Mouse (Mus musculus): Measurements from ENCODE around the gene Hist1h3b. TPM values are rescaled to one million over a fixed set of nuclear protein-coding genes. Genes with fewer than 3 reads are reported as not detected.

Gene Hist1h3b
- total RNA-seq, 2 experiments from 2014 or later: 7.6 to 9.4 TPM

GRCm38 (mm10) chr13:23738041-23738440, 14.0 kb upstream of the Hist1h3b start:
- no peak for DNase-seq (ENCODE audit: low spot score in 2 of 2)

- DNase-seq (ENCODE audit: low spot score in 2 of 2): peak; percentile 76 to 89
Observed at GRCm38 (mm10) chr13:23738677-23739068, 13.4 kb upstream of the Hist1h3b start, which contains the start of gene Hist1h1c. Hist1h1c (plus strand) TSS chr13:23738808.

DNA sequence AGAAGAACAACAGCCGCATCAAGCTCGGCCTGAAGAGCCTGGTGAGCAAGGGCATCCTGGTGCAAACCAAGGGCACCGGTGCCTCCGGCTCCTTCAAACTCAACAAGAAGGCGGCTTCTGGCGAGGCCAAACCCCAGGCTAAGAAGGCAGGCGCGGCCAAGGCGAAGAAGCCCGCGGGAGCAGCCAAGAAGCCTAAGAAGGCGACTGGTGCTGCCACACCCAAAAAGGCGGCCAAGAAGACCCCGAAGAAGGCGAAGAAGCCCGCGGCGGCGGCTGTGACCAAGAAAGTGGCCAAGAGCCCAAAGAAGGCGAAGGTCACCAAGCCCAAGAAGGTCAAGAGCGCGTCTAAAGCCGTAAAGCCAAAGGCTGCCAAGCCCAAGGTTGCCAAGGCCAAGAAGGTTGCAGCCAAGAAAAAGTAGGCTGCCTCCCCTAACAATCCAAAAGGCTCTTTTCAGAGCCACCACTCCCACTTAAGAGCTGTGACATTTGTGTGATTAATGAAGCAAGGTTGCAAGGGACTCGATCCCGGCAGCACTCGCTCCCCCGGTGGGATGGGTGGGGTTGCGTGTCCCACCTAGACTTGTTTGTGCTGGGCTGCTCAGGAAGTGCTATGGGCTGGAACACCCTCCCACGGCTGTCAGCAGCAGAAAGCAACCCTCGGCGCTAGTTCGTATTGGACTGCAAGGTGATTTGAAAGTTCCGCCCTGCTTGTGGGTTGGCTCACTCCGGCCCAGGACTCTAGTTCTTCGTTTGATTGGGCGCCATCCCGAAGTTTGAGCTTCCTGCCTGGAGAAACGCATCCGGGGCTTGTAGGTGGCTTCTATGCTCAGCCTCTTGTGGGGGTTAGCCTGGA, 12.8 kb upstream of the Hist1h3b start:
- DNase-seq (ENCODE audit: low spot score in 2 of 2): peak; percentile 94 to 98

GRCm38 (mm10) chr13:23739922-23740252, 12.2 kb upstream of the Hist1h3b start:
- DNase-seq (ENCODE audit: low spot score in 2 of 2): no peak

DNA sequence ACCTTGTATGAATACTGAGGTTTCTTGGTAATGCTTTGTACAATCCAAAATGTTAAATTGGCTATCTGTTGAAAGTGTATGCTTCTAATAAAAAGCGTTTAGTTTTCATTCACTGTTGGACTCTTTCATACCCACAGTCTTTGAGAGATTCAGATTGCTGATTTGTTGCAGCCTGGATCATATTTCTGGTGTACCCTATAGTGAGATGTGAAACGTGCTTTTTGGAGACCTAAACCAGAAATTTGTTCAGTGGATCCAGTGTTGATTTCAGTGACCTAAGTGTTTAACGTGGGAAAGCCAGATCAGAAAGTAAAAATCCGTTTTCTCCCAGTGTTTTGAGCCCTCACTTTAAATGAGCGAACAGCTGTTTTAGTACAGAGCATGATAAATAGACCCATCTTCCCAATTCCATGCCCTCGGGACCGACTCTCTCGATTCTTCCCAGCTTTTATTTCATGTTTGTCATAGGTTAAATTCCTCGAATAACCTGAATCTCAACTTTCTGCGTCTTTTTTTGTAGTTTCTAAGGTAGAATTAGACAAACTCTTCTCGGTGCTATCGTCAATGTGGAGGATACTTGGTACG, 11.7 kb upstream of the Hist1h3b start:
- no peak for DNase-seq (ENCODE audit: low spot score in 2 of 2)

DNA sequence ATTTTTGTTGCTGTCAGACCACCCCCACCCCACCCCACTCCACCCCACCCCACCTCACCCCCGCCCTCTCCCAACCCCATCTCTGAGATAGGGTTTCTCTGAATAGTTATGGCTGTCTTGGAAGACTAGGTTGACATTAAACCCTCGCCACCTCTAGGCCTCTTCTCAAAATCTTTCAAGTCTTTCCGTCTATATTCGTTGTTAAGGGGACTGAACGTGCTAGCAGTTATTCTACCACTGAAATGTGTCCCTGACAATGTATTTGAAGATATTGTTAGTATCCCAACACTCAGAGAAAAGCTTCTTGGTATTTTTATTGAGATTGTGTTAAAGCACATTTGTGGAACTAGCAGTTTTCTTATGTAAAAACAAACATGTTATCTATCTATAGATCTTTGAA, 11.2 kb upstream of the Hist1h3b start:
- no peak for DNase-seq (ENCODE audit: low spot score in 2 of 2)

DNA sequence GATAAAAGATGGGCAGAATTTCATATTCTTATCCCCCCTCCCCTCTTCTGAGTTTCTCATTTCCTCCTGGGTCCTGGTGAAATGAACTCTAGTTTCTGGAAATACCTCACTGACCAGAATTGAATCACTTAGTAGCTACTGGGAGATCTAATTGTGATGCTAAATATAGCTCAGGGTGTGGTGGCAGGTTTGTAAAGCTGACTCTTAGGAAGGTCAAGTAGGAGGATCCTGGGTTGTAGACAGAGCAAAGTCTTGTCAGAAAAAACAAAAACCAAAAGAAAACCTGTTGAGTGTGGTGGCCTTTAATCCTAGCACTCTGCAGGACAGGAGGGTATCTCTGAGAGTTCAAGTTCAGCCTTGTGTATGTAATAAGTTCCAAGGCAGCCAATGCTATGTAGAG, 10.1 kb upstream of the Hist1h3b start:
- DNase-seq (ENCODE audit: low spot score in 2 of 2): no peak

GRCm38 (mm10) chr13:23743215-23743614, 8.9 kb upstream of the Hist1h3b start:
- DNase-seq (ENCODE audit: low spot score in 2 of 2): no peak

- DNase-seq (ENCODE audit: low spot score in 2 of 2): no peak
Observed at GRCm38 (mm10) chr13:23743963-23744362, 8.1 kb upstream of the Hist1h3b start.

DNA sequence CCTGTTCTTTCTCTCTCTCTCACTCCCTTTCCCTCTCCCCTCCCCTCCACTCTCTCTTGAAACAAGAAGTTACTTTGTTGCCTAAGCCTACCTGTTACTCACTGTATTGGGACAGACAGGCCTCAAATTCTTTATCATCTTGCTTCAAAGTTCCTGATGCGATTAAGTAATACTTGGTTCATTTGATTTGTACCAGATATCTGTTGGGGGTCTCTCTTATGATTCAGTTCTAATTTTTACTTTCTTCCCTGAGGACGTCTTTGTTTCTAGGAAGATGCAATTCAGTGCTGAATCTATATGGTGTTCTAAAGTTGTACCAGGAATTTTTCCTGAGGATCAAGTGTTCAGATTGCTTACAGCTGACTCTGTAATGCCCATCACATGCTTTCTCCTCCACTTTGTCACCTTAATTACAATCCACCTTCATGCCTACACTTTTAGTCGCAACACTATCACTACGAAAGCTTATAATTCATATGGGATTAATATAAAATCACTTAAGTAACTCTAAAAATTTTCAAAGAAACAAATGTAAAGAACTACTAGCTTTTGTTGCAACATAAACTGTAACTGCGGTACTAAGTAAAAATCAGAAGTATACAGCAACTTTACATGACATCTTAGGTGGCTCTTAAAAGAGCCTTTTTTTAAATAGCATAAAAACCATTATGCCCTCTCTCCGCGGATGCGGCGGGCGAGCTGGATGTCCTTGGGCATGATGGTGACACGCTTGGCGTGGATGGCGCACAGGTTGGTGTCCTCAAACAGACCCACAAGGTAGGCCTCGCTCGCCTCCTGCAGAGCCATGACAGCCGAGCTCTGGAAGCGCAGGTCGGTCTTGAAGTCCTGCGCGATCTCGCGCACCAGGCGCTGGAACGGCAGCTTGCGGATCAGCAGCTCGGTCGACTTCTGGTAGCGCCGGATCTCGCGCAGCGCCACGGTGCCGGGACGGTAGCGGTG, 7.4 kb upstream of the Hist1h3b start:
- no peak for DNase-seq (ENCODE audit: low spot score in 2 of 2)

DNA sequence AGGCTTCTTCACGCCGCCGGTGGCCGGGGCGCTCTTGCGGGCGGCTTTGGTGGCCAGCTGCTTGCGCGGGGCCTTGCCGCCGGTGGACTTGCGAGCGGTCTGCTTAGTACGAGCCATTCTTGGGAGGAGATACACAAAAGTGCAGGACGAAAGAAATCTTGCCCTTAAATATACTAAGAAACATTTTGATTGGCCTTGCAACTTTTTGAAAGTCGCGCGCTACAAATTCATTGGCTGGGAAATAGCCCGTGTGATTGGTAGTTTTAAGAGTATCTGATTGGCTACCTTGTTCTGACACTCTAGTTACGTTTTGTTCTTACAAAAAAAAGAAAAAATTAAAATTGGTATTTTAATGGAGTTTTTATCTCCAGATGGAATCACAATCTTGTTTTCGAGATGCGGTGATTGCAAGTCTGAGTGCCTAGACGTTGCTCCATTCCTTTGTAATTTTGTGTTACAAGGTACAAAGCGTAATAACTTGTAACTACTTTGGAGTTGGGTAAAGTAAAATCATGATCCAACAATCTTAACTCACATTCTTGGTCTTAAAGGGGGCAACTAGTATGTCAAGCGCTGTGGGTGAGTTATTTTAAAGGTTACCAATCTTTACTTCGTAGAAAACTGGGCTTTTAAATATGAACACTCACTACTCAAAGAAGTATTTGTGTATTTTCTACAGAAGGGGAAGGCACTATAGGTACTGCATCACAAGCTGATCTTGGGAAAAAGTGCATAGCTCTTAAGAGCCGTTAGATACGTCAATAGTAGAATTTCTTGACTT, 6.5 kb upstream of the Hist1h3b start, which contains the start of gene Hist1h3c:
Hist1h3c (minus strand) TSS at position 222 of the 781 bp plus-strand sequence.
- DNase-seq (ENCODE audit: low spot score in 2 of 2): peak; percentile 64 to 92

DNA sequence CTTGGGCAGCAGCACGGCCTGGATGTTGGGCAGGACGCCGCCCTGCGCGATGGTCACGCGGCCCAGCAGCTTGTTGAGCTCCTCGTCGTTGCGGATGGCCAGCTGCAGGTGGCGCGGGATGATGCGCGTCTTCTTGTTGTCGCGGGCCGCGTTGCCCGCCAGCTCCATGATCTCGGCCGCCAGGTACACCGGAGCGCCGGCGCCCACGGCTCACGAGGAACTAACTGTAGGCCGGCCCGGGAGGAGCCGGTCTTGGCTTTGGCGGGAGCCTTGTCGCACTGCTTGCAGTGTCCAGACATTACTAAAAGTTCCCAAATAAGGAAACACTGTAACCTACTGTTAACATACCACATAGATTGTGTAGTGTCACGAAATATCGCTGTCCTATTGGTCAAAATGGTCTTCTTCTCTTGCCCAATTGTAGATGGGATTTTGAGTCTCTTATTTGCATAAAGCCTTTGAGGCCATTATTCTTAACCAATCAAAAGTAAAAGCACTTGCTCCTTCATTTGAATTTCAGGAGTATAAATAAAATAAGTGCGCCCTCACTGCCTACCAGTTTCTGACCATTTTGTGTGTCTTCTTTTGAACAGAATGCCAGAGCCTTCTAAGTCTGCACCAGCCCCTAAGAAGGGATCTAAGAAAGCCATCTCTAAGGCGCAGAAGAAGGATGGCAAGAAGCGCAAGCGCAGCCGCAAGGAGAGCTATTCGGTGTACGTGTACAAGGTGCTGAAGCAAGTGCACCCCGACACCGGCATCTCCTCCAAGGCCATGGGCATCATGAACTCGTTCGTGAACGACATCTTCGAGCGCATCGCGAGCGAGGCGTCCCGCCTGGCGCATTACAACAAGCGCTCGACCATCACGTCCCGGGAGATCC, 5.6 kb upstream of the Hist1h3b start, which contains the start of gene Hist1h2bb:
Hist1h2bb (plus strand) TSS at position 534 of the 880 bp plus-strand sequence.
- DNase-seq (ENCODE audit: low spot score in 2 of 2): peak; percentile 73 to 91

GRCm38 (mm10) chr13:23747081-23747891, 4.8 kb upstream of the Hist1h3b start:
- DNase-seq (ENCODE audit: low spot score in 2 of 2): no peak

DNA sequence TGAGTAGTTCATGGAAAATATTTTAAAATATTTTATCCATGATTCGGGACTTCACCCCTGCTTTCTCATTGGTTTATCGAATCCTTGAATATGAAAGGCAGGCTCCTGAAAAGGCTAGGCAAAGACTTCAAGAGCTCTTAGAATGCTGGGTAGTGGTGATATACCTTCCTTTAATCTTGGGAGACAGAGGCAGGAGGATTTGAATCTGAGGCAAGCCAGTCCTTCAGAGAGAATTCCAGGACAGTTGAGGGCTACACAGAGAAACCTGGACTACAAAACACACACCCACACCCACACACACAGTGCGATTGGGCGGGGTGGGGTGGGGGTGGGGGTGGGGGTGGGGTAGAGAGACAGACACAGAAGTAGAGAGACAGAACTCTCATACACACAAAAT, 4.2 kb upstream of the Hist1h3b start:
- DNase-seq (ENCODE audit: low spot score in 2 of 2): no peak

DNA sequence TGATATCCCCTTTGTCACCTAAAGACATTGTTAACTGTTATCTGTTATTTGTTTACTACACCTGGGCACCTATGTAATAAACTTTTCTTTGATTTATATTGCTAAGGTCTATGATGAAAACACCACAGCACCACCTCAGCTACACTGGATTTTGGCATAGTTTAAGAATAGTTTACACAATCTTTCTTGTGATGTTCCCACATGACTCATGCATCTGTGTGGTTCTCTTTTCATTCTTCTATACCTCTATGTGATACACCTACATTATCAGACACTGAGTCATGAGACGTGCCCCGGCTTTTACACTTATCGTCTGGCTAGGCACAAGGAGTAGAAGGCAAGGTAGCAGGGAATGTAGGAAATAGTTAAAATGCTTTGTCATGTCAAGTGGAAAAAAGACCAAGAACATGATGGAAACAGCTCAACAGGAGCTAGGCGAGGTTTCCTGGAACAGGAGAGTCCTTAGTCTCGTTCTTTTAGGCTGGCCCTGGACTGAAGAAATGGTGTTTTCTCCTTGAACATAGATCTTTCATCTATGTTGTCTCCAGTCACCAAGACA, 2.4 kb upstream of the Hist1h3b start:
- no peak for DNase-seq (ENCODE audit: low spot score in 2 of 2)

DNA sequence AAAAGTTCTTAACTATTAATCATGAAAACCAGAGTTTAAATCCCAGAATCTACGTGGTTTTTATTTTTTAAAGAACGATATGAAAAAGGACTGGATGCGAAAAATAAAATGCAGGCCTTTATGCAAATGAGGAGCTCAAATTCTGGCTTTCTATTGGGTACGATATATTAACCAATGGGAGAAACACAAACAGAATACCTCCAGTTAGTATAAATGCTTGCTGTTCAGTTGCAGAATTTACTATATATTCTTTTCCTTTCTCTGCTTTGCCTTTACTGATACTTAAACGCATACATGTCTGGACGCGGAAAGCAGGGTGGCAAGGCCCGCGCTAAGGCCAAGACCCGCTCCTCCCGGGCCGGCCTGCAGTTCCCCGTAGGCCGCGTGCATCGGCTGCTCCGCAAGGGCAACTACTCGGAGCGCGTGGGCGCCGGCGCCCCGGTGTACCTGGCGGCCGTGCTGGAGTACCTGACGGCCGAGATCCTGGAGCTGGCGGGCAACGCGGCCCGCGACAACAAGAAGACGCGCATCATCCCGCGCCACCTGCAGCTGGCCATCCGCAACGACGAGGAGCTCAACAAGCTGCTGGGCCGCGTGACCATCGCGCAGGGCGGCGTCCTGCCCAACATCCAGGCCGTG, 1.1 kb upstream of the Hist1h3b start, which contains the start of gene Hist1h2ab:
Hist1h2ab (plus strand) TSS at position 288 of the 639 bp plus-strand sequence.
- DNase-seq (ENCODE audit: low spot score in 2 of 2): peak in 1 of 2 experiments; percentile 60

- DNase-seq (ENCODE audit: low spot score in 2 of 2): no peak
Observed at GRCm38 (mm10) chr13:23751478-23751956, 550 bp upstream of the Hist1h3b start.

- DNase-seq (ENCODE audit: low spot score in 2 of 2): no peak
Observed at GRCm38 (mm10) chr13:23752742-23753172, 690 bp downstream of the Hist1h3b start.
